Mouse (Mus musculus) heart, postnatal 4 days (tissue): ENCODE results near the gene Usp9x. TPM values are rescaled to one million over a fixed set of nuclear protein-coding genes. Genes with fewer than 3 reads are reported as not detected.

Experiments
- DNase-seq: peaks from one replicate; pipeline ENCODE4 v3.0.0; 2021
- total RNA-seq, 2 experiments: library from RNA; stranded (reverse); gene quantifications; 2 replicates each; pipeline ENCODE4 v1.2.3; 2021

Gene Usp9x
- 100 to 1,000 TPM; 146 to 154 TPM for total RNA-seq

DNA sequence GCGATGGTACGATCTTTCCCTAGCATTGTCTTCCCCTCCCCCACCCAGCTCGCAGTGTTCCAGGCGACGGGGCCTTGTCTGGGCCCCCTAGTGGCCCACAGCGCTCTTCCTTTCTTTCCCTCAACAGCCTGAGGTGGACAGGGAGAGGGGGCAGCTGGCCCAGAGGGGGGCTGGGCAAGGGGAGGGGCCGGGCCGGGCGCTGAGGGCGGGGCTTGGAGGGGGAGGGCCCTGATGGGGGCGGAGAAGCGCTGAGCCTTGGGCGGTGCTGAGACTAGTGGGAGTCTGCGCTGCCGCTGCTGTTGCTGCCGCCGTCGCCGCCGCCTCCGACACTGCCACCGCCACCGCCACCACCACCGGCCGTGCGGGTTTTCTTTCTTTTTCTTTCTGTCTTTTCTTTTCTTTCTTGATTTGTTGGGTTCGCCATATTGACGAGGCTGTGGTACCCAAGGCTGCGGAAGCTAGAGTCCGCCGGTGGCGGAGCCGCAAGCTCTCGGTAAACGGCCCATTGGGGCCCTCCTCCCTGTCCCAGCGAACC lies at the start of gene Usp9x:
TSS of gene Usp9x (plus strand) at position 258 of the 535 bp plus-strand sequence.
- DNase-seq, result peak; percentile 89

DNA sequence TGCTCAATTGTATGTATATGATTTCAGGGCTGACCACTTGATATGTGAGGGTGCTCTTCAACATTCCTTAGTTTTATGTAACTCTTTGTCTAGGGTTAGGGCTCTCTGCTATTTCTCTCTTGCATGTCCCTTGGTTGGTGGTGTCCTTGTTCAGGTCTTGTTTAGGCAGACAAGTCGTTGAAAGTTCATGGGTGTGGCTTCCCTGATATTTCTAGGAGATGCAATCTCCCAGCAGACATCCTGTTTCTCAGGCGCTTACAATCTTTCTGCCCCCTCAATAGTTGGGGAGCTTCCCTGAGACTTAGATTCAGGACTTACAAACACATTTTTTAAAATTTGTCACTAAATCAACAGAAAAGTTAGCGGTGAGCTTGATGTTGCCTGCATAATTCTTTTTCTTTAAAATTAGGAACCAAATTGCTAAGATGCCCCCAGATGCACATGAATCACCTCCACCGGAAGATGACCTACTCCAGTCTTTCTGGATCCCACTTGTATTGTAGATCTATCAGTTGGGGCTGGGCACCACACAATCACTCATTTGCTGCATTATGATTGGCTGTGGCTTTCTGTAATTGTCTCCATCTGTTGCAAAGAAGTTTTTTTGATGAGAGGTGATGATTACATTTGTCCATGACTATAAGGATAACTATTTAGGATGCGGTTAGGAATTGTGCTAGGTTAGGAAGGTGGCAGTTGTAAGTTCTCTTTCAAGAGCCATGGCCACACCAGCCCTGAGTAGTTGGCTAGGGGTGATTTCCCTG lies 48.6 kb upstream of the Usp9x start:
- no peak for DNase-seq

DNA sequence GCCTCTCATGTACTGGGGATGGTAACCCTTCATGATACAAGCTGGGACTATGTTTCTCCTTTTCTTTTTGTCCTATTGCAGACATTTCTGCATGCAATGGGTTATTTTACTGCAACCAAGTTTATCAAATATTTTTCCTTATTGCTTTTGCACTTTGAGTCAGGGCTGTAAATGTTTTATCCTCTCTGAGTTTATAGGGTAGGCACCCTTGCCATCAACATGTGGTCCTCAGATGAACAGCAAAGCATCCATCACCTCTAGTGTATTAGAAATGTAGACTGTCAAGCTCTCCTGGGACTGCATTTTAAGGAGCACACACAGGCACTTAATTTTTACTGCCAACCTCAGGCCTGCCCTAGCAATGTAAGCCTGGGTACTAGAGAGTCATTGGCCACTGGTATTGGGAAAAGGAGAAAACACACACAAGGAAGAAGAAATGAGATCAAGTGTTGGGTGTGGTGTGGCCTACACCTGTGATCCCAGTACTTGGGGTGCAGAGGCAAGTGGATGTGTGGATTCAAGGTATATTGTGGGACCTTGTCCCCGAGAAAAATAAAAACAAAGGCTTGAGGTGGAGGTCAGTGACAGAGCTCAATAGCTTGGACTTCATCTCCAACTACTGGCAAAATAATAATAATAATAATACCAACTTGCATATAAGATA lies 46.6 kb upstream of the Usp9x start:
- DNase-seq, result no peak

DNA sequence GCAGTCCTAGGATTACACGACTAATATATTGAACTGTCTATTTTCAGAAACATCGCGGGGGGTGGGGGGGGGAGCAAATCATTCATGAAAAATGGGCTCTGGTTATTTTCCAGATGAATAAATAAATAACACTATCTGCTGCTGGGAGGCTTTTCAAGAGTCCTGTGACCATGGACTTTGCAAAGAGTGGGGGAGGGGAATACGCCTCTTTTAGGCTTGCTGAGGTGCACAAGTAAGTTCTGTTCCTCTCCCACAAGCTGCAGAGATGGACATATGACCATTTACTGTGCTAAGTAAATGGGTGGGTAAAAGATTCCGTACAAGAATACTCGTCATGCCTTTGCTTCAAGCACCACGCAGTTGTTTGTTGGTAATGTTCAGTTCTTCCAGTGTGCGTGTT lies 46.0 kb upstream of the Usp9x start:
- DNase-seq, result no peak

DNA sequence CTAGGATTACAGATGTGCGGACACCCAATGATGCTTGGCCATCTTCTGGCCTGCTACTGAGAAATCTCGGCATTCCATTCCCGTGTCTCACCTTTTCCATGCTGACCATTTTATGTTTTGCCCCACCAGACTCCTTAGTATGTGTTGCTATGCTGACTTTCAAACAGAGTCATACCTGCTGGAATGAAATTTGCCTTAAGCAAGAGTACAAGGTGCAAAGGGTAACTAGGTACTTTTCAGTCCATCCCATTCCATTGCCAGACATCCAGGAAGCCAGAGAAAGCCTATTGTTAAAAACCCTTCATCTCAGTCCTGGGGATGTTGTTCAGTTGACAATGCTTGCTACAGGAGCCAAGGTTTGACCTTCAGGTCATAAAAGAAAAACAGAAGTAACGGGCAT lies 43.1 kb upstream of the Usp9x start:
- no peak for DNase-seq

DNA sequence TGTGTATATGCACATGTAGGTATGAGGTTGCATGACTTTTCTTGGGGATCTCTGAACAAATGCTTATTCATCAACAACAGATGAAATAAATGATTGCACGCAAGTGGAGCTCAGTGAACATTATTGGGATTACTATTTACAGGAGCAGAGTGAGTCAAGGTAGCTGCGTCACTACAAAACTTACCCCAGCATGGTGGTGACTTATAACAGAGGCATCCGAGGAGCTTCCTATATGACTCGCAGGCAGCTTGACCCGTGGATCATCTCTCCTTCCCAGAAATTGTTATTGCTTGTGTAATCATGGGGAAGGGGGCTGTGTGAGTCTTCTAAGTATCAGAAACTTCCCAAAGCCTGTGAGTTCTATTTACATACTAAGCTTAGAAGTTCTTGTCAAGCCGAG lies 41.3 kb upstream of the Usp9x start:
- no peak for DNase-seq

DNA sequence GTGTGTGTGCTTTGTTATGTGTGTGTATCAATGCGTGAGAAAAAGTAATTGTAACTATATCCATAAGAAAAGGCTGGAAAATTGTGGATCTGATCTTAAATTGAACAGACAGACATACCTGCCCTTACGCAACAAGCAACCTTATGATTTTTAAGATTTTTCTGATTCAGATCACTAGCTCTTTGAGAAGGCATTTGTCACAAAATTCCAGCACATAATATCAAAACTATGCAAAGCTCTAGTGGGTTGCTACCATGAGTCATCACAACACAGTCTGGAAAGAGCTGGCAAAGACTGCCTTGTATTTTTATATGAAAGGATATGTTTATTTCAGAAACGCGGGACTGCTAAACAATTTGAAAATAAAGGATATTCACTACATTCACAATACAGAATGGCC lies 34.2 kb upstream of the Usp9x start:
- DNase-seq, result no peak

DNA sequence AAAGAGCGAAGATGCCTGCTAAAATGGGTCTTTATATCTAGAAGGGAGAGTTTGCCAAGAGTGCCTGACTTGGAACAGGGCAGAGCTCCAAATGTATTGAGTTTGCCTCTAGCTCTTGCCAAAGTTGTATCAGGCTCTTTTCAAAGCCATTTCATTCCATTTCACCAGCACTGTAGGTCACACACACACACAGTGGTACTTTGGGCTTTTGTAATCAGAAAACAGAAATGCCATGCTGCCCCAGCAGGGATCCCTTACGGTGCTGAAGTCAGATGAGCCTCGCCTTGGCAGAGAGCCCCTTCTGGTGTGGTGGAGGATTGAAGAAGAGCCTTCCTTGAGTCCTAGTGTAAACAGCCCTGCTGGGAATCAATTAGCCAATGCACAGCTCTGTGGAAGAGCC lies 32.1 kb upstream of the Usp9x start:
- DNase-seq, result peak; percentile 14

DNA sequence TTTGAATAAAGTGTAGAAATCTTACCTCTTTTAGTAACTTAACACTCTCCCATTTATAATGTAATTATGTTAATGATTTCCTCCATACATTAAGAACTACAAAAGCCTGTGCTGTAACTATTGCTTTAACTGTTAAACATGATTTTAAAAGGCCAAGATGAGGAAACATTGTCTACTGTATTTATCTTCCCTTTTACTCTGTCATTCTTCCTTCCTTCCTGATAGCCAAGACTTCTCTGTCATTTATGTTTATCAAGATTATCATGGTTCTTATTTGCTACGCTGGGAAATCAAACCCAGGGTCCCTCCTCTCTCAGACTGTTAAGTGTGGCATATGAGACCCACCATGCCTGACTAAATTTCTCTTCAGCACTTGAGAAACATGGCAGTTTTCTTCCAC lies 30.9 kb upstream of the Usp9x start:
- DNase-seq, result no peak

DNA sequence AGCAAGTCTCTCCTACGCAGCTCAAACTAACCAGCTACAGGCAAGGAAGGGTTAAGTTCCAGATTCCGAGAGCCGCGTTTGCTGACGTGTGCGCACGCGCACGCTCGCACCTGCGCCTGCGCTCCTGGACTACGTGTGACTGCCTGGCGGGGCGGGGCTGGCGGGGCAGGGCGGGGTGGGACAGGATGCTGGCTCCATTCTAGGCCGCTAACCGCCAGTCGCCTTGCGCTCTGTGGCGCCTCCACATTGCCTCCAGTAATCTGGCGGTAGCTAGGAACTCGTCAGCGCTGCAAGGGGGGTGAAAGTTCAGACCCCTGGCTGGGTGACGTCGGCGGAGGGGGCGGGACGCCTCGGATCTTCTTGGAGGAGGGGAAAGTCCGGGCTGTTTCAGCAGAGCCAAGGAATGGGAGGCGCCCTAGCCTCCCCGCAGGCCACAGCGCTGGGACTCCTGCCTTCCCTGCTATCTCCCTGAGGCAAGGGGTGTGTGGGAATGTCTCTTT lies 29.6 kb upstream of the Usp9x start:
- peak; percentile 95 for DNase-seq

DNA sequence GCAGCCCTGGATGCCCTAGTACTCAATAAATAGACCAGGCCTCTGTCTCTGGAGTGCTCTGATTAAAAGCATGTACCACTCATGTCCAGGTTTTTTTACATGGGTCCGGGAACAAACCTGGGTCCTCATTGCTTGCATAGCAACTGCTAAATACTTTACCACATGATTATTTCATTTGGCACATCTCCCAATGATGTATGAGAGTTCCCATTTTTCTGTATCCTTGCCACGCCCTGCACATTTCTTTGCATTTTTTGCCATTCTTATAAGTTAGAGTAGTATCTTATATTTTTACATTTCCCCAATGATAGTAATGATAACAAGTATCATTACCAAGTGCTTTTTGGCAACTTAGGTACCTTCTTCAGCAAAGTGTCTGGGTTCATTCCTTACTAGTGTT lies 27.5 kb upstream of the Usp9x start:
- no peak for DNase-seq

DNA sequence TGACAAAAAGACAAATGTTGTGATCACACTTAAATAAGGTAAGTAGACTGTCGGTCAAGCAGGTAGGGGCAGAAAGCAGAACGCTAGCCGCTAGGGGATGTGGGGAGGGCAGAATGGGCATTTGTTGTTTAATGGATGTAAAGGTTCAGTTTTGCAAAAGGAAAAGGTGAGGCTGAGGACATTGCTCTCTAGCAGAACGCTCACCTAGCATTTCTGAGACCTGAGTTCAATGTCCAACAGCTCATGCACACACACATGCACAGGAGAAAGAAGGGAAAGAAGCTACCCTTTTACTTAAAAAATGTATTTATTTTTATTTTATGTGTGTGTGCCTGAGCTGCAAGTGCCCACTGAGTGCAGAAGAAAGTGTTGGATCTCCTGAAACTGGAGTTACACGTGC lies 26.6 kb upstream of the Usp9x start:
- DNase-seq, result no peak

DNA sequence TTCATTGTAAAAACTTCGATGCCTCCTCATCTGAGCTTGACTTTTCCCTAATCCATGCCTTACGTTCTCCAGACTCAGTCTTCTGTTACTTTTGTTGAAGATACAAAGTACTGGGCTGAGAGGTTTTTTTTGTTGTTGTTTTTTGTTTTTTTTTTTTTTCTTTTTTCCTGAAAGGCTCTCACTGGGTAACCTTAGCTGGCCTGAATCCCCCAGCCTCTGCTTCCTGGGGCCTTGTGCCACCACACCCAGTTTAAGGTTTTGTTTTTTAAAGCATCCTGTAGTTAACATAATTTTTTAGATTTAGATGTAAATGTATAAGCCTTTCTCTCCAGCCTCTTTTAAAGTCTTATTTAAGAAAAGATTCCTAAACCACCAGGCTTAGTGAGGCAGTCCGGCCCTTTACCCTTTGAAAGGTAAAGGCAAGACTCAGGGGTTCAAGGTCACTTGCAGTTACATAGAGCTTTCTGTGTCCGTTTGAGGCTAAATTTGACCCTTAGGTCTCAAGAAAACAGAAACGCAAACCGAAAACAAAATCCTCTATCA lies 24.3 kb upstream of the Usp9x start:
- no peak for DNase-seq

DNA sequence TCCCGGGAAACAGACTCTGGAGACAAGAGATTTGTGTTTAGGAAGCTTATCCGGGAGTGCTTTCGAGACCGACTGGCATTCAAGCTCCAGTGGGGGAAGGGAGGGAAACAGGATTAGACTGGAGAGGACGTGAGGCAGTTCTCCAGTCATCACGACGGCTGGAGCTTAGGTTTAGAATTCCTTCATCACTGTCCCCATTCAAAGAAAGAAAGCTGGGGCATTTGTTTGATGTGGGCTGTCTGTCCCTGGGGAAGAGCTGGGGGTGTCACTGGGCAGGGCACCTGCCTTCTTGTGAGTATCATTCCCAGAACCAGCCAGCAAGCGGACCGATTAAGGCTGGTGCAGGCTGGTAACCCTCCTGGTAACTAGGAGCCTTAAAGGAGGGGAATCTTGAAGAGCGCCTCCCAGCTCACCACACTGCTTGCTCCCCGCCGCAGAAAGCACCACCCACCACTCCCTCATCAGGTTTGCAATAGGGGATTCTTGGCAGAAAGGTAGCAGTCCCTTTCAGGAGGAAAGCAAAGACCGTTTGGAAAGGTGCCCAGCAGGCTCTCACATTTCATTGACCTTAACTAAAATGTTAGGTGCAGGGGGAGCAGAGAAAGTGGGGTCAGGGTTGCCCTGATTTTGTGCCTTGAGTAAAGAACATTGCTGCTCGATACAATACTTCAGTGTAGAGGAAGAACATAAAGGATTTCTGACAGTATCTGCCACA lies 23.5 kb upstream of the Usp9x start:
- DNase-seq, result peak; percentile 22

DNA sequence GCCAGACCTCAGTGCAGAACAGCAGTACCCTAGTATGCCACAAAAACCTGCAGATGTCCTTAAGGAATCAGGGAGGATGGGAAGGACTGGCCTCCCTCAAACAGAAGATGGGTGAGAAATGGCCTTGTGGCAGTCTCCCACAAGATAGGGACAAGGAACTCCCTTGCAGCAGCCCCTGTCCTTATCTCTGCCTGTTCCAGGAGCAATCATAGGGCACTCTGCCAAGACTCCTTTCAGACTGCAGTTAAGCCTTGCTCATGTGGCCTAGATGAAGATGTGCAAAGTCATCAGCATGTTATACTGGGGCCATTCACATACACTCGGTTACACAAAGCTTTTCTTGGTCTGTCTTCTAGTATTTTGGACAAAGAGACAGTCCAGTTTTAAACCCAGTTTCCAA lies 16.7 kb upstream of the Usp9x start:
- DNase-seq, result peak; percentile 8

DNA sequence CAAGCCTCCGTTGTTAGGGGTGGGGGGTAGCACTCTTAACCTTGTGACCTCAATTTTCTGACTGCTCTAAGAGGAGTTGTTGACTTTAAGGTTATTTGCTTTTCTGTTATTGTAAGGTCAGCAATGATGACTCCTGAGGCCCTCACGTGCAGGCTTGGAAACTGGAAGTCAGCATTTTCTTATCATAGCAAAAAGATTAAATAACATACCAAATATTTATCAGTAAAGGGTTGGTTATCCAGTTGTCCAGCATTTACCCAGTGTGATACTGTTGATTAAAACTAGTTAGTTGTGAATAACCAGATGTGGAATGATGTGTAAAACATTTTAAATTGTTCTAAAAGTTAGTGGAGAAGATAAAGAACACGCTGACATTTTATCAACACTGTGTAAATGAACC lies 9.3 kb upstream of the Usp9x start:
- DNase-seq, result no peak

DNA sequence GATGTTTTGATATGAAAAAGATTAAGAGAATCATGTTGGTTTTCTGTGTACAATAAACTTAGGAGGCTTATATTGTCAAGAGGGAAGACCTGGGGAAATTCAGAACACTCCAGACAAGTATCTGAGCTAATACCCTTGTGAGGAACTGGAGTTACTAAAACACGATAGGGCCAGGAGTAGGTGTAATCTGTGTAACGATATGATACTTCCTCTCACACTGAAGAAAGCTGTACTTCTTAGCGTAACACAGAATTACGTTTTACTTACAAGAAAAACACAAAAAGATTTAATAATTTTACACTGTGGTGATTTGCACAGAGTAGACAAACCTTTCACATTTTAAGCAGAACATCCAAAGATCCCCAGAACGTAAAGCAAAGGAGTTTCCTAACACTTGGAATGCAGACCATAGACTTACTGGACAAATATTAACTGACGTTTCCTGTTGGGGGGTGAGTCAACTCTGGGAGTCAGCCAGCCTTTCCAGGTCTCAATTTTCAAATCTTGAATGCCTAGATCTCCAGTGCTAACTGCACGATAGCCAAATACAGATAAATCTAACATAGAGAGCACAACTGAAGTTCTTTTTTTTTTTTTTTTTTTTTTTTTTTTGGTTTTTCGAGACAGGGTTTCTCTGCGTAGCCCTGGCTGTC lies 6.9 kb upstream of the Usp9x start:
- no peak for DNase-seq

DNA sequence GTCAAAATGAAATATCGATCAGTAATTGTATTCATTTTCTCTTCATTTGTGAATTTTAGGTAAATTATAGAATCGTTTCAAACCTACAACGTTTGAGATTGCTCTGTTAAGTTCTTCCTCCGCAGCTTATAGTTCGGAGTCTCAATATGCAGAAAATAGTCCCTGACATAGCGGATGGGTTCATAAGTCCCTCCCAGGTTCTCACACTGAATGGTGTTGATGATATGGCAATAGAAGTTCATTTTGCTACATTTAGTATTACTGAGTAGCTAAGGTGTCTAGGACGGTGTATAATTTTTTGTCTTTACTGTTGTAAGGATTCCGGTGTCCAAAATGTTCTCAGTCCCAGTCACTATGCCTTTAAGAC lies 1.1 kb upstream of the Usp9x start:
- DNase-seq, result no peak

DNA sequence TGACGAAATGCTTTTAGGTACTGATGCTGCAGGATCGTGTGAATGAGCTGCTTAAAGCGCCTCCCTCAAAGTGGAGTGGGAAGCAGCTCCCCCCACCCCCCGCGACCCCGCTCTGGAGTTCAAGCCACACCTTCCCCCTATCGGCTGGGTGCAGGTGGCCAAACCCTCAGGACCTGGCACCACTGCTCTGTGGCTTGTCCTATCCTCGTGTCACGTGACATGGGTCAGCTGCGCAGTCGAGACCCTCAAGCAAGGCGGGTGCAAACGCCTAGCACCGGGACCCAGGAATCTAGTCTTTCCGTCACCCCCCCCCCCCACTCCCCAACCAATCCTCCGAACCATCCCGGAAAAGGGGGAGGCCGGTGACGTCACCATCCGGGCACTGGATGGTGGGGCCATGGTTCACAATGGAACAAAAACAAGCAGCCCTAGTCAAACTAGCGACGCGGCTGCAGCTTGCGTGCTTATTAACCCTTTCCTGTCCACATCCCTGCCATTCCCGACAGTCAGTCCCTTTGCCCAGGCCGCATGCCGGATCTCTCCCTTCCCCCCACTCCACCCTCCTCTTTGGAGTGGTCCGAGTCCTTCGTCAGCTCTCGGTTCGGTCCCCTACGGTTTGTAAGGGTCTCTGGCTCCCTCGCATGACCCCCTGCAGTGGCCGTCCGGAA lies 591 bp upstream of the Usp9x start:
- DNase-seq, result peak; percentile 93

DNA sequence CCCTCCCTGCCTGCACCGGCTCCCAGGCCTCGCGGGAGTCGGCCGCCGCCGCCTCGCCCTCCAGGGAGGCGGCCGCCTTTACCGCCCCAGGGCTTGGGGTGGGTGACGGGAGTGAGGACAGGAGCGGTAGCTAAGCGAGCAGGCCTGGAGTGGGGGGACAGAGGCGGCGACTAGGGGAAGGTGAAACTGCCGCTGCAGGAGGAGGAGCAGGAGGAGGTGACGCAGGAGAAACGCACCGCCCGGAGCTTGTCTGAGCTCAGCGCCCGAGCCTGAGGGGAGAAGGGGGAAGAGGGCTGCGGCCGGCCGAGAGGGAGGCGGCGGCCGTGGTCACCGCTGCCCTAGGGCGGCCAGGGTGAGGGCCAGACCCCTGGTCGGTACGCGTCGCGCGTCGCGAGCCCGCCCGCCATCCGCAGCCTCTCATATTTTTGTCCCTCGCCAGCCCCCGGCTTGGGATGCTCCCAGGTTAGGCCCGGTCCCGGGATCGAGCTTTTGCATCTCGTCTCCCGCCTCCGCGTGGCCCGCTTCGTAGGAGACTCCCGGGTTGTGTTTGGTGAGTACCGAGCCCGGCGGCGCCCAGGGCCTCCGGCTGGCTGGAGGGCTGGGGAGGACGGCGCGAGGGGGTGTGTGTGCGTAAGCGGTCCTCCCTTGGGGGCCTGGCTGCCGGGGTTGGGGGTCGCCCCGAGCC lies 620 bp downstream of the Usp9x start:
- DNase-seq, result peak; percentile 73

DNA sequence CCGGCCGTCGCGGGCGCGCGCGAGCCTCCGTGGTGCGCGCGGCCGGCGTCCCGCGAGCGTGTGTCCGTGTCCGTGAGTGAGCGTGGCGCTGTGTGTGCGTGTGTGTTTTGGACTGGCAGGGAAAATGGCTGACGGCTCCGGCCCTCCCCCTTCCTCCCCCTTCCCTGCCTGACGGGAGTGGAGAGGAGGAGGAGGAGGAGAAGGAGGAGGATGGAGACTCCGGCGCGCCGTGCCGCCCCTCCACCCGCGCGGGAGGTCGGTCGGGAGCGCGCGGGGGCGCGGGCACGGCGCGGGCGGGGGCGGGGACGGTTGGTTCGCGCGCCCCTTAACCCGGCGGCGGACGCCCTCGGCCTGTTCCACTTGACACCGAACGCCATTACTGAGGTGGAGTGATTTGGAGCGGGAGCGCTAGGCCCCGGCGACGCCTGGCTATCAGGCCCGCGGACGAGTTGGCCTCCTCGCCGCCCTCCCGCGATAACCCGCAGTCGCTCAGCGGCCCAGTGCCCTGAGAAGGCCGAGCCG lies 1.2 kb downstream of the Usp9x start:
- peak; percentile 79 for DNase-seq
